Mouse (Mus musculus): ENCODE measurements at regions not wholly inside any gene's neighbourhood (a gene's known extent, or its start where the extent isn't known, plus 50 kb on each side); places are given as distances from the start of the nearest gene placed in this dataset.

DNA sequence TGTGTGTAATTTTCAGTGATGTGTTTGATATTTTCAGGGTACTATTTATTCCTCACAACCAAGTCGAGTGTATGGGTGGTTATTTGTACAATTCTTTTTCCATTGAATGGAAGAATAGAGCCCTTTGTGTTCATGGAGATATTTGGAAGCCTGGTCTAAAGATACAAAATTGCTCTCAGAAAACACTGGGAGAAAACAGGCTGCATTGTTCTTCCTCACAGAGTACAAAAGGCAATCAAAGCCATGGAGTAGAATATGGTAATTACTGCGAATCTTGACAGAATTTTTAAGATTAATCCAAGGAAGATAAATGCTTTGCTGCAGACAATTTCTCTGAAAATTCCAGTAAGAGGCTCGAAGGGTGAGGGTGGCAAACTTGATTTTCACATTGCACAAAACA, 54.7 kb upstream of the Gnai1 start:
- DNase-seq (ENCODE audit: low spot score in 2 of 2), result no peak

Measured in layer of hippocampus, adult 8-10 months (tissue).